Mouse (Mus musculus) activated CD4-positive, CD25-positive, alpha-beta regulatory T cell (primary cell): ENCODE measurements around the gene Stard3. TPM values are rescaled to one million over a fixed set of nuclear protein-coding genes. Genes with fewer than 3 reads are reported as not detected.

ENCODE experiments used
- polyA plus RNA-seq, 2 experiments: library from polyadenylated mRNA; unstranded; fragments of 100-300 nt; shearing (Covaris generic); gene quantifications; one replicate each; pipeline ENCODE4 v1.2.1; 2017

Stard3 gene
- polyA plus RNA-seq, result 10 to 100 TPM; 43.8 to 54.6 TPM

DNA sequence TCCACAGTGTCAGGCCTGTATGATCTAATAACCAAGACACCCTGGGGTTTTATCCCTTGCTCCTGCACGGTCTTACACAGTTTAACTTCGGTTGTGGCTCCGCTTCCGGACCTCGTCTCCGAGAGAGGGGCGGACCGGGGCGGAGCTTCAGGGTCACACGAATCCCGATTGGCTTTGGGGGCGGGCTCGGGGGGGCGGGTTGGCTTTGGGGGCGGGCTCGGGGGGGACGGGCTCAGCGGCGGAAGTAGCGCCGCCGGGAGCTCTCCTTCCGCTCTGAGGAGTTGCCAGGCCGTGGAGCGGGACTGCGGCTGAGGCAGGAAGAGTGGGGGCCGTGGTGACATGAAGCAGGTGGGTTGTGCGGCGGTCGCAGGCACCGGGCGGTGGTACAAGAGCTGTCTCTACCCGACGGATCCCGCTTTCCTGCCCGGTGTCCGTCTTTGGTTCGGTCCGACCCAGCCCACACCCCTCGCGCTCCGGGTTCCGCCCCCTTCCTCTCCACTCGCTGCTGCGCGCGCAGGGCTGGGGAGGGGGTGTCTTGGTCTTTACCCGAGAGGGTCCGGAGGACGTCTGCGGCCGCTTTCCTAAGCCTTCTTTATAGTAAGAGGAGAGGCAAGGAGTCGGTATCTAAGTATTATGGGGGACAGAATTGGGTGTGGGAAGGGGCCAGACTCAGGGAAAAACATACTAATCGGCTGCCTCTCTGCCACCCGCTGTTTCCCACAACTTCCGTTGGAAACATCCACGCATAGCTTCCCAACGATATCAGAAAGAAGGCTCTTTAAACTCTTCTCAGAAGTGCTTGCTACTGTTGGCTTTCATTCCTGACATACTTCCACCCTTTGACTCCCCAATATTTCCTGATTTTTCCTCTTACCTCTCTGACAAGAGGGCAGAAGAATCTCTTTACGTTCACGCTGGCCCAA, at the start of gene Stard3:
Stard3 (plus strand) TSS at position 208 of the 923 bp plus-strand sequence.

GRCm38 (mm10) chr11:98329081-98329959, 28.8 kb upstream of the Stard3 start, which contains the start of gene Neurod2:
Neurod2 (minus strand) TSS chr11:98329648.

GRCm38 (mm10) chr11:98348083-98348961, 9.8 kb upstream of the Stard3 start, which contains the start of gene Ppp1r1b:
Ppp1r1b (plus strand) TSS chr11:98348404.

GRCm38 (mm10) chr11:98383261-98384030, 25.3 kb downstream of the Stard3 start, which contains the start of gene Tcap:
Tcap (plus strand) TSS chr11:98383811.

GRCm38 (mm10) chr11:98385638-98386585, 27.7 kb downstream of the Stard3 start, which contains the start of gene Pnmt:
Pnmt (plus strand) TSS chr11:98386450.

GRCm38 (mm10) chr11:98400161-98400726, 42.1 kb downstream of the Stard3 start, which contains the start of gene Pgap3:
Pgap3 (minus strand) TSS chr11:98400490.

DNA sequence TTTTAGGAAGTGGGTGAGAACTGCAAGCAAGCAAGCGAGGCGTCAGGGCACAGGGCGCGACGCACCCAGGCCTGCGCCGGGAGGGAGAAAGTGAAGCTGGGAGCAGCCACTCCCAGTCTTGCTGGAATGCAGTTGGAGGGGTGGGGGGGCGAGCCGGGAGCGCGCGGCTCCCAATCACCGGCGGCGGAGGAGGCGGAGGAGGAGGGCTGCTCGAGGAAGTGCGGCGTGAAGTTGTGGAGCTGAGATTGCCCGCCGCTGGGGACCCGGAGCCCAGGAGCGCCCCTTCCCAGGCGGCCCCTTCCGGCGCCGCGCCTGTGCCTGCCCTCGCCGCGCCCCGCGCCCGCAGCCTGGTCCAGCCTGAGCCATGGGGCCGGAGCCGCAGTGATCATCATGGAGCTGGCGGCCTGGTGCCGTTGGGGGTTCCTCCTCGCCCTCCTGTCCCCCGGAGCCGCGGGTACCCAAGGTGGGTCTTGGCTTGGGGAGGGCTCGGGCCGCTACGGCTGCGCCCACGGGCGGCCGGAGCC, 54.2 kb downstream of the Stard3 start, which contains the start of gene Erbb2:
Erbb2 (plus strand) TSS at position 198 of the 524 bp plus-strand sequence.

Other genes with a start within 250 kb of the Stard3 start
- gene Fbxl20, start 208.0 kb upstream of the Stard3 start, polyA plus RNA-seq, result 10 to 100 TPM; 30.8 to 41.5 TPM
- gene Med1, start 165.1 kb upstream of the Stard3 start, polyA plus RNA-seq, result 10 to 100 TPM; 31.7 to 44.3 TPM
- 10 to 100 TPM; 16.4 to 18.7 TPM for gene Cdk12, start 155.3 kb upstream of the Stard3 start, polyA plus RNA-seq
- under 1 TPM in 1 of 2 experiments, not detected in 1; 0.05 TPM for gene Neurod2, start 28.7 kb upstream of the Stard3 start, polyA plus RNA-seq
- gene Ppp1r1b, start 10.0 kb upstream of the Stard3 start, polyA plus RNA-seq, result under 1 TPM in 1 of 2 experiments, not detected in 1; 0.39 TPM
- gene Tcap, start 25.4 kb downstream of the Stard3 start, polyA plus RNA-seq, result not detected
- not detected for gene Pnmt, start 28.1 kb downstream of the Stard3 start, polyA plus RNA-seq
- 10 to 100 TPM in 1 of 2 experiments, 1 to 10 TPM in 1; 5.4 to 11.7 TPM for gene Pgap3, start 42.1 kb downstream of the Stard3 start, polyA plus RNA-seq
- under 1 TPM in 1 of 2 experiments, not detected in 1; 0.99 TPM for gene Erbb2, start 54.1 kb downstream of the Stard3 start, polyA plus RNA-seq
- gene Mien1, start 80.6 kb downstream of the Stard3 start, polyA plus RNA-seq, result 100 to 1,000 TPM; 164 to 186 TPM
- gene Grb7, start 88.0 kb downstream of the Stard3 start, polyA plus RNA-seq, result 10 to 100 TPM in 1 of 2 experiments, 1 to 10 TPM in 1; 2.2 to 10.1 TPM
- 100 to 1,000 TPM; 115 to 157 TPM for gene Ikzf3, start 187.7 kb downstream of the Stard3 start, polyA plus RNA-seq
- 1 to 10 TPM; 2.1 to 7.1 TPM for gene Zpbp2, start 192.7 kb downstream of the Stard3 start, polyA plus RNA-seq
- 10 to 100 TPM; 60.0 to 64.2 TPM for gene Ormdl3, start 229.0 kb downstream of the Stard3 start, polyA plus RNA-seq
- not detected for gene Lrrc3c, start 239.9 kb downstream of the Stard3 start, polyA plus RNA-seq